Mouse (Mus musculus) left cerebral cortex, adult 11 months (tissue): ENCODE results near the gene Tssk4.

Experiments
- DNase-seq: peaks from one replicate; pipeline ENCODE4 v3.0.0; 2022; ENCODE audit warnings: low spot score

Gene Tssk4

DNA sequence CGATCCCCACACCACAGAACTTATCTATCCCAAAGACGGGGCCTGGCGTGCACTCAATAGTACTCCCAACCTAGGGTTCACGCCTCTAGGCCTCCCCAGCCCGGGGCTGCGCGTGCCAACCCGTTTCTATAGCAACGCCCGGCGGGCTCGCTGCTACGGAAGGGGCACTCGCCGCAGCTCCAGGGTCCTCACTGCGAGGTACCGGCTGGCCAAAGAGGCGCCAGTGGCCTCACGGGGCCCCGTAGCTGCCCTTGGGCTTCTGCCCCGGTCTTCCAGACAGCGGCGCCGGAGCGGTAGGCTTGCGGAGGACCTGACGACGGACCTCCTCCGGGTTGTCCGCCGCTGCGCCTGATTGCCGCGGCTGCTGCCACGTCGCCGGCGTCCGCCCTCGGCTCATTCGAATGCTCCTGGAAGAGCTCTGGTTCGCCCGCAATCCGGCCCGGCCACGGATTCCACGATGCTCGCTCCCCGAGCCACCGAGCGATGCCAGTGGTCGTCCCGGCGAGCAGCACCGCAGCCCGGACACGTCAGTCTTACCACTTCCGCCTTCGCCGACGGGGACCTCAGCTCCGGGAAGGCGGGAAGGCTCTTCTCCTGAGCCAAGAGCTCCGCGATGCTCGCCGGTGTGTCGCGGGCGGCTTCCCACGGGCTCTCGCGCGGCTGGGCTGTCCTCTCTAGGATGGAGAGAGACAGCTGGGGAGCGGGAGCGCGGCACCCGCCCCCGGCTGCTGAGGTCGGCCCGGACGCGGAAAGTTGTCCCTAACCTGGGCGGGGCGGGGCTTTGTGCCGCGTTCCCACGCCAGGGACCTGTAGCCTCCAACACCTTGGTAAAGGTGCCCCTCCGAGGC is 6.7 kb upstream of the Tssk4 start, which contains the start of gene Tm9sf1:
Tm9sf1 (minus strand) TSS at position 747 of the 848 bp plus-strand sequence.
- peak; percentile 69 for DNase-seq

DNA sequence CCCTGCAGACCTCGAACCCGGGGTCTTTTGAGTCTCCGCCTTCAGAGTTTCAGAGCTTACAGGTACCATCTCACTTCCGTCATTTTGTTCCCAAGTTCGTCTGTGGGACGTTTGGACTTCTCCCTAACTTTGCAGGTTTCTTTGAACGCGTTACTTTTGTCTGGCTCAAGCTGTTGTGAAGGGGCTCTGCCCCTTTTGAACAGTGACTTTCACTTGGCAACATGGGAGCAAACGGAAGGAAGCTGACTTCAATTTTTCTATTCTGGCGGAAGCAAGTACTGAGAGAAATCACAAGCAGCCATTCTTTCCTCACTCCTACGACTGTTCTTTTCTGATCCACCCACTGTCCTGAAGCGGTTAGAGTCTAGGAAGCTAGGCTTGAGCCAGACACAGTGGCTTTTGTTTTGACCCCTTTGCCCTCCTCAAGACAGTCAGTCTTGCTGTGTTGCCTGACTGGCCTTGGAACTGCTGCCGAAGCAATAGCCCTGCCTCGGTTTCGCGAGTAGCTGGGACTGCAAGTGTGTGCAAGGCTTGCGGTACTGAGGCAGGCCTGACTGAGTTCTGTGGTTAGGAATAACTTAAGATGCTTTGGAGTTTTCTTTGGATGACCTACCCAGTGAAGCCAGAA is 5.6 kb upstream of the Tssk4 start:
- DNase-seq, result no peak

DNA sequence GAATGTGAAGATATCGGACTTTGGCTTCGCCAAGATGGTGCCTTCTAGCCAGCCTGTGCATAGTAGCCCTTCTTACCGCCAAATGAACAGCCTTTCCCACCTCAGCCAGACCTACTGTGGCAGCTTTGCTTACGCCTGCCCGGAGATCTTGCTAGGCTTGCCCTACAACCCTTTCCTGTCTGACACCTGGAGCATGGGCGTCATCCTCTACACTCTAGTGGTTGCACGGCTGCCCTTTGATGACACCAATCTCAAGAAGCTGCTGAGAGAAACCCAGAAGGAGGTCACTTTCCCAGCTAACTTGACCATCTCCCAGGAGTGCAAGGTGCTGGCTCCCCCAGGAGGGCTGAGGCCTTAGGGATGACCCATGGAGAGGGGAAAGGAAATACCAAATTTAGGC is 1.5 kb downstream of the Tssk4 start:
- DNase-seq, result no peak

DNA sequence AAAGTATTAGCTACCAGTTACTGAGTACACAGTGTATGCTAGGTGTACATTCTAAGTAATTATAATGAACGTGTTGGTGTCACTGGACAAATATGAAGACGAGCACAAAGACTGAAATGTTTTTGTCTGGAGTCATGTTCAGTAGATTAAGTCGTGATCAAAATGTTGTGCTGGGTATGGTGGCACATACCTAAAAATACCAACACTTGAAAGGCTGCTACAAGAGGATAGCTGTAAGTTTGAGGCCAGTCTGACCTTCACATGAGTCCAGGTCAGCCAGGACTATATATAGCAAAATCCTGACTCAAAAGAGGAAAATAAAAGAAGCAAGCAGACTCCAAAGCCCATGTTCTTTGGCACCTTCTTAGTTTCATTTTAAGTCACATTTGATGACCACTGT is 7.0 kb downstream of the Tssk4 start:
- DNase-seq, result no peak

DNA sequence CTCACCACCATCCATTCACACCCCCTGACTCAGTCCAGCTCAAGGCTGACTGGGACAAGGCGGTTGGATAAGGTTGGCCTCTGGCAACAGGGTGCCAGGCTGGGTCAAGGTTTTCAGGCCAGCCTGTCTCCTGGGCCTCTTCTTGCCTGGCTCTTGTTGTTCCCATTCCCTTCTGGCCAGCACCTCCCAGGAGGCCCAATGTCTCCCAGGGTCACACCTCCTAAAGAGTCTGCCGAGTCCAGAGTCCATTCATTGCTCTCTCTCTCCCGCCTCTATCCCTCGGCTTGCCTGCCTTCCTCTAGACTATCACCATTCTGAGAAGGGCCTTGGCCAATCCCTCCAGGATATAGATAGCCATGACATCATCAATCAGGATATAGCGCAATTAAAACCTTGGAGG is 8.0 kb downstream of the Tssk4 start:
- DNase-seq, result no peak

DNA sequence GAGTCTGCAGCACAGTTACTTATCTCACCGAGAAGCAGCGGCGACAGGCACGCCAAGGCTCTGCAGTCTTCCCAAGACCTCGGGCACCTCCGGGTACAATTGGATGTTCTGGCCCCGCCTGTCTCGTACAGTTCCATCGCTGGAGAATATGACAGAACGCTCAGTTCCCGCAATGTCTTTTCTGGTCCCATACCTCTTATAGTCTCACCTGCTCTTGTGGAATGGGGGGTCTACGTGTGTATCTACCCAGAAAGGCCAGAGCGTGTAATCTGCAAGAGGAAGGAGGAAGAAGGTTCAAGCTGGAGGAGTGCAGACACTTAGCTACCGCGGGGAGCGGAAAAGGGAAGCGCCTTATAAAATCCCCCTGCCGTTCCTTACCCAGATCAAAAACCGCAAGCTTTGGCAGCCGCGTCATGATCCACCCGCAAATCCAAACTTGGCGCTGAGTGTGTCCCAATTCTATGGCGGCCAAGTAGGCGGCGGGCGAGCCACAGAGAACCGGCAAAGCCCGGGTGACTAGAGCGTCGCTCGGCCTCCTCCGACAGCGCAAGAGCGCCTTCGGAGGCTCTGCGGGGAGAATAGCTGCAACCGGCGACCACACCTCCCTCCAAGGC is 10.1 kb downstream of the Tssk4 start, which contains the start of gene Mdp1:
Mdp1 (minus strand) TSS at position 549 of the 614 bp plus-strand sequence.
- DNase-seq, result peak; percentile 64

DNA sequence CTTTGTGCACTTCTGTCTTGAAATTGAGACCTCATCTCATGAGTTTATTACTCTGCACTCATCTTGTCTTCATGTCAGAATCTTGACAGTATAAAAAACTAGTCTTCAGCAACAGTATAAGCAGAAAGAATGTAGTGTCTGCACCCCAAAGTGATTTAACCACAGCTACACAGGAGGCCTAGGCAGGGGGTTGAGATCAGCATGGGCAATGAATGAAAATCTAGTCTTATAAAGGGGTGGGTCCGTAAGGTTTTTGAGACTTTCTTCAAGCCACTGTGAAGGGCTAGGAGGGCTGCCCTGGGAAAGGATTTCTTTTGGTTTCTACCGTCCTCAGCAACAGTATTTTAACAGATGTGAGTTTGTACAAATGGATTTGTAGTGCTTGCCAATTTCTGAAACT is 10.7 kb downstream of the Tssk4 start:
- DNase-seq, result no peak

DNA sequence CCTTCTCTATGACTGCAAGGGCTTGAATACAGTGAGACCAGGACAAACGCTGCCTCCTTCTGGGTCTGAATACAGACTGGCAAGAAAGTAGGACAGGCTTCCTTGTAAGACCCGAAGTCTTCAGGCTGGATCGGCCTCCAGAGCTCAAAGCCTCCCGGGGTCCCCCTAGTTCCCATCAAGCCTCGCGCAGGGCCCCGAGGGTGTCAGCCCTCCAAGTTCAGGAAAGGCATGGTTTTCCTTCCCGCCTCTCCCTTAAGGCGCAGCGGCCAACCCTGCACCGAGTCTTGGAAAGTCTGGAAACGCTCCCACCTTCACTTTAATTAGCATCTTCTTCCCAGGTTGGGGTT is 21.5 kb downstream of the Tssk4 start:
- DNase-seq, result peak; percentile 33

DNA sequence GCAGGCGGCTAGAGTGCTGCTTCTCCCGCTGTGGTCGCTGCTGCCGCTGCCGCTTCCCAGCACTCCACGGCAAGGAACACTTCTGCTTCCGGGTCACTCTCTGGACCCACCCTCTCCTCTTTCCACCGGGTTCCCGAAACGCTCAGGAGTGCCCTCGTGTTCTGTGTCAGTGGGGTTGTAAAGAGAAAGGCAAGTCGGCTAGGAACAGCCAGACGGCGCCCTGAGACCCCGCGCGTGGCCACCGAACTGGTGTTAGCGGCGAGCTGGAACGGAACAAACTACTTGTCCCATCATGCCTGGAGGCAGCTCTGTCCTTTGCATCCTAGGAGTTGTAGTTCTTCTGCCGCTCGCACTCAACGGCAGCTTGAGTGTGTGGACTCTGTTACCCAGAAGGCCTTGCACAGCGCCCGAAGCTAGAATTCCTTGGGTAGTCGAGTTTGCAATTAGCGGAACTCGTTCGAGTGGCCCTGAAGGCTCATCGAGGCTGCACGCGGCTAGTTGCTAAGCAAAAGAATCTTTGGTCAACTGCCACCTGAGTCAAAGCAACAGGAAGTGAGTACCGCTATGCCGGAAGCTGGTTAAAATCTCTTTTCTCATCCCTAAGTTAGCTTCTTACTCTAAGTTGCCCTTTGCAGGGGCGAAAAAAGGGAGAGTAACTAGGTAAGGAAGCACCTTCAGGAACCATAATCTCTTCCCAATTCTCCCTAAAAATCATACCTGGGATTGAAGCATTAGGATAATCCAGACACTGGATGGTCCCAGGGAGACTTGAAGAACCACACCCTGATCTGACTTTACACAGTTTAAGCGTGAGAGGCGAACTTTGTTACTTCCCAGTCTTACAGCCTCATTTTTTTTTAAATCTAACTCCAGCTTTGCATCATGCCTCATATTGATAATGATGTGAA is 22.1 kb downstream of the Tssk4 start, which contains the start of the genes Gmpr2 and Nedd8:
Gmpr2 (plus strand) TSS at position 109 of the 908 bp plus-strand sequence.
Nedd8 (minus strand) TSS at position 292 of the 908 bp plus-strand sequence.
- DNase-seq, result peak; percentile 92

DNA sequence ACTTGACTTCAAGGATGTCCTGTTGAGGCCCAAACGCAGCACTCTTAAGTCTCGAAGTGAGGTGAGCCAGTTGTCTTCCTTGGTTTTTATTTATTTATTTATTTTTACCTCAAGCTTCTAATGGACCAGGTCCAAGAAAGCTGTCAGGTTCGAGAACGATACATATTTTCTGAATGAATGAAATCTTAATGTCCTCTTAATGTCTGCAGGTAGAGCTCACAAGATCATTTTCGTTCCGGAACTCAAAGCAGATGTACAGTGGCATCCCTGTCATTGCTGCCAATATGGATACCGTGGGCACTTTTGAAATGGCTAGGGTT is 22.7 kb downstream of the Tssk4 start:
- DNase-seq, result no peak

DNA sequence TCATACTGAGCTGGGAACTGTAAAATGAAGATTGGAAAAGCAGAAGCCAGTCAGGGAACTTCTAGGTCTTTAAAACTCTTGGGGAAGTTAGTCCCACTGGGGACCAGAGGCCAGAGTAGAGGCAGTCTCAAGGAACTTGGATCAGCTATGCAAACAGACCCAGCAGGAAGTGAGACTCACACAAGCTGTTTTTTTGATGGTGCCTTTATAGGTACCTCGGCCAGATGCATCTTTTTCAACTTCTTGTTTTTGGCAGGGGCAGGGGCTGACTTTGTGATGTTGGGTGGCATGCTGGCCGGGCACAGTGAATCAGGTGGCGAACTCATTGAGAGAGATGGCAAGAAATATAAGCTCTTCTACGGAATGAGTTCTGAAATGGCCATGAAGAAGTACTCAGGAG is 27.6 kb downstream of the Tssk4 start:
- no peak for DNase-seq

DNA sequence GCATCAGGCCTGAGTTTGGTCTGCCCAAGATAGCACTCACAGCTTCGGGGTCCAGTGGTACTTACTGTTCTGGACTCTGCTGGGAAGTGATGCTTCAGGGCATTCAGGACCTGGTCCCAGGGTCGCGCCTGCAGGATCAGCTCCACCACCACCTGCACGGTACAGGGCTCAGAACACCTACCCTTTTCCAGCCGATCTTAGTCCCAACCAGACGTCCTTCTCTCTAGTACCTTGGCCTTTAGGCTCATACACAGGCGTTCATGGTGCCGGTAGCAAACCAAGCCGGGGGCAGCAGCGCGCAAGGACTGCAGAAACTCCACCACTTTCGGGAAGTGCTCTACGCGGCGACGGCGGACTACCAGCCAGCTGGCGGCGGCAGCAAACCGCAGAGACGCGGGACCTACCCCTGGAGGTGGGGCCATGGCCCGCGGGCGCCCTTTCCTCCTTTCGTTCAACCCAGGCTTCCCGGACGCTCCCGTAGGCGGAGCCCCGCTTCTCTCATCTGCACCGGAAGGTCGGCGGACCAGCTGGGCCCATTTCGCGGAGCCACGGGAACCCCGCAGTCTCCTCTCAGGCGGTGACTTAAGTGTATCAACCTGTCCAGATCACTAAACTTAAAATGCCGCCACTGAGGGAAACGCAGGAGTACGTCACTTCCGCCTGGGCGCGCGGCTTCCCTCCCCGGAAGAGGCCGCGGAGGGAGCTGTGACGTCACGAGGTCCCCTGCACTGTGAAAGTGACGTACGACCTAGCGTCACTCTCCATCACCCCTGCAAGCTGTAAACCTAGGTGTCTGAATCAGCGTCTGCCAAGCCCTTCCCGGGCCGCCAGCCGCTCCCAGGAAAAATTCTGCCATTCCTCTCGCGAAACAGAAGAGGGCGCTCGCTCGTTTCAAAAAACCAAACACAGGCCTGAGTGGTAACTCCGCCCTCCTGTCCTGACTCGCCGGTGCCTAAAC is 31.5 kb downstream of the Tssk4 start, which contains the start of gene Tinf2:
Tinf2 (minus strand) TSS at position 661 of the 958 bp plus-strand sequence.
- DNase-seq, result peak; percentile 96

DNA sequence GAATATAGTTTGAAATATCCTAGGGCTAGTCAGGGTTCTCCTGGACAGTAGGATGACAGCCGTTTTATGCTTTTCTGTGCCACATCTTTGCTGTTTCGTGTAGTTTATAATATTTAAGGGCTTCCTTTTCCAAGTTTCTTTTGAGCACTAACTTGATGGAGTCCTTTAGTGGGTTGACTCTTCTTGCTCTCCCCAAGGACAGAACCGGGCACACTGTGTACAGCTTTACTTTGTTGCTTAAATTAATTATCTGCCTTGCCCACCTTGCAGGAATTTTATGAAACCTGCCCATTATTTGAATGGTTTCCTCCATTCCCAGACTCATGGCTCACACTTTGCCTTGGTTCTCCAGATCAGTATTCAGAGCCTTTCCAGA is 32.1 kb downstream of the Tssk4 start:
- no peak for DNase-seq

DNA sequence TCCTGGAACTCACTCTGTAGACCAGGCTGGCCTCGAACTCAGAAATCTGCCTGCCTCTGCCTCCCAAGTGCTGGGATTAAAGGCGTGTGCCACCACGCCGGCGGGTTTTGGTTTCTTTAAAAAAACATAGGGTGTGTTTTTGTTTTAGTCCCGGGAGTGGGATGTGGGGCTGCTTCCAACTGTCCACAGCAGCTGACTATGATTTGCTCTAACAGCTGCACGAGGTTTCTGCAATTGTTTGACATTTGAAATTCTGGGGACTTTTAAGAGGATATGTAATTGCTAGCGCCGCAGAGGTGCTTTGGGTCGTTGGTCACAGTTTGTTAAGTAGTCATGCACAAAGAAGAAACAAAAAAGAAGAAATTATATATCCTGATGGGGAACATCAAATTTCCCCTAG is 39.4 kb downstream of the Tssk4 start:
- no peak for DNase-seq

DNA sequence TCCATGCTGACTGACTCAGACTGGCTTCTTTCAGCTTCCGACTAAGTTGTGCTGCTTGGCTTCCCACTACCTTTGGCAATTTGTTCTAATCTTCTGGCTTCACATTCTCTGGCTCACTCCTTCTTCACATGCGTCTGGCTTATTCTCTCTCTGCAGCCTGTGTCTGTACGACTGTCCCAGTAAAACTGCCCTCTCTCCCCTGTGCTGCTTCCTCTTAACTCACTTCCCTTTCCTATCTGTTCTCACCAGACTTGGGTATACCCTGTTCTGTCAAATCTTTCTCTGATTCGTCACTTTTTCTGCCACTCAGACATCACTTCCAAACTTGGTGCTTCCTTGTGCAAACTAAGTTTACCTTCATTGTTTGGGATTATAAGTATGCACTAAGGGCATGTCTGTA is 47.2 kb downstream of the Tssk4 start:
- DNase-seq, result no peak

DNA sequence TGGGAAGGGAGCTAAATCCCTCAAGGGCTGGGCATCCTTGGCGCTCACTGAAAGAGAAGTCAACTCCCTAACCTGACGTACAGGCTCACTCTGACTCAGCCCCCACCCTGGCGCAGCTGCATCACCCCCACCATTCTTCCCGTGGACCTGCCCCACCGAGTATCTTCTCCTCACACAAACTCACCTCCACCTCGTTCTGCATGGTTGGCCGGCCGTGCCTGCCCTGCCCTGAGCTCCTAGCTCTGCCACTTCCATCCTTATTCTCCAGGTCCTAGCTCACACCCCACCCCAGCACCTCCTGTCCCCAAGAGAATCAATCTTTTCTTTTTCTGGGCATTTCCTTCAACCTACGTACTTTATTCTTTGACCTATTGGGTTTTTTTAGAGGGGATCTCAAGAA is 51.1 kb downstream of the Tssk4 start:
- DNase-seq, result no peak
